Mouse (Mus musculus) 3134 (cell line): Measurements from ENCODE around the gene Ppp5c.
A peak's percentile ranks its signal among the peaks of the same experiment; 100 is the strongest.

Experiments
- DNase-seq: peaks from one replicate; pipeline ENCODE4 v3.0.0-alpha.2; 2011; ENCODE audit warnings: low spot score; ENCODE audit not compliant: insufficient read length; ENCODE audit errors: extremely low read depth

The Ppp5c gene

GRCm38 (mm10) chr7:16987541-16988149, 40.1 kb downstream of the Ppp5c start:
- DNase-seq: no peak

- no peak for DNase-seq
Measured at GRCm38 (mm10) chr7:16982859-16983568, 44.7 kb downstream of the Ppp5c start, which contains the start of gene Gm42372. Gene Gm42372, plus strand, starts transcription at chr7:16983086.

- peak; percentile 41 for DNase-seq
Measured at GRCm38 (mm10) chr7:16980348-16980747, 47.4 kb downstream of the Ppp5c start.

- DNase-seq: no peak
Measured at GRCm38 (mm10) chr7:16978593-16978992, 49.1 kb downstream of the Ppp5c start.

- no peak for DNase-seq
Measured at GRCm38 (mm10) chr7:16978173-16978572, 49.6 kb downstream of the Ppp5c start.

- DNase-seq: no peak
Measured at GRCm38 (mm10) chr7:16976298-16976697, 51.4 kb downstream of the Ppp5c start.

- DNase-seq: peak; percentile 71
Measured at GRCm38 (mm10) chr7:16974018-16974417, 53.7 kb downstream of the Ppp5c start.

GRCm38 (mm10) chr7:16971160-16971559, 56.6 kb downstream of the Ppp5c start:
- no peak for DNase-seq

GRCm38 (mm10) chr7:16968414-16968813, 59.3 kb downstream of the Ppp5c start:
- DNase-seq: no peak

- no peak for DNase-seq
Measured at GRCm38 (mm10) chr7:16961678-16962077, 66.0 kb downstream of the Ppp5c start.

- no peak for DNase-seq
Measured at GRCm38 (mm10) chr7:16959539-16960187, 68.1 kb downstream of the Ppp5c start, which contains the start of gene Pnmal1. Gene Pnmal1, plus strand, starts transcription at chr7:16959679.

GRCm38 (mm10) chr7:16956410-16957265, 71.1 kb downstream of the Ppp5c start:
- no peak for DNase-seq

- no peak for DNase-seq
Measured at GRCm38 (mm10) chr7:16955712-16956111, 72.0 kb downstream of the Ppp5c start.
